Mouse (Mus musculus): ENCODE results near the gene 9530053A07Rik.
A peak's percentile ranks its signal among the peaks of the same experiment; 100 is the strongest.

The 9530053A07Rik gene

DNA sequence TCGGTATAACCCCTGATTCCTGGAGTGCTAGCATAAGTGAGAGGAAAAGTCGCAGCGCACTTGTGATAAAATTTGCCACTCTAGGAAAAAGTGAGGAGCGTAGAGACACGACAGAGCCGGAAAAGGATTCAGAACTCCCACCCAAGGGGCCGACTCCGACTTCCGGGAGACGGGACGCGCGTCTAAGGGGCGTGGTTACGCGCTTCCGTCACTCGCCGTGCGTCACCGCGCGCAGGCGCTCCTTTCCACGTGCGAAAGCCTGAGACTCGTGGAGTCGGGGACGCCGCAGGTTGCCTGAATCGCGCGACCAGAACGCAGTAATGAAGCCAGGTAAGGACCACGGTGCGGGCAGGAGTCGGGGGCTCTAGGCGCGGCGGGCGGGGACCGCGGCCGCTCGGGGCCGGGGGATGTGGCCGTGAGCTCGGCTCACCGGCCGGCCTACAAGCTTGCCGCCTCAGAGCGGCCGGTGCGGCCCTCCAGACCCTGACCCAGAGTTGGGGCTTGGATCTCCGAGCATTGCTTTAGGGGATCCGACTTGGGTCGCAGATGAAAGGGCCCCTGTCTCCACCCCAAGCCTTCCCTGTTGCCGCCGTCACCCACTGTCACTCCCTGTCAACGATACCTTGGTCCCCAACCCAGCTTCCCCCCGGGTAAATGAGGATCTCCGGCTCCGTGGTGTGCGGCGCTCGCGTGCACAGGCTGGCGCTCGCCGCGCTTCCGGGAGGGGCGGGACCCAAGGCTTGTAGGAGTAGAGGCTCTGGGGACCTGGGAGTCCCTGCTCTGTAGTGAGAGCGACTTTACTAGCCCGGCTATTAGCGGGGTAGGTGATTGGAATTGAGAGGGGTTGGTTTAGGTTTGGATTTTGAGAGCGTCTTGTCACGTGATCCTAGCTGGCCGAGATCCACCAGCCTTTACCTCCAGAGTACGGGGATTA lies 40.5 kb downstream of the 9530053A07Rik start, which contains the start of gene Fbl:
TSS of gene Fbl (plus strand) at position 222 of the 934 bp plus-strand sequence.
- ATAC-seq (ENCODE audit: low TSS enrichment), result peak; percentile 97

DNA sequence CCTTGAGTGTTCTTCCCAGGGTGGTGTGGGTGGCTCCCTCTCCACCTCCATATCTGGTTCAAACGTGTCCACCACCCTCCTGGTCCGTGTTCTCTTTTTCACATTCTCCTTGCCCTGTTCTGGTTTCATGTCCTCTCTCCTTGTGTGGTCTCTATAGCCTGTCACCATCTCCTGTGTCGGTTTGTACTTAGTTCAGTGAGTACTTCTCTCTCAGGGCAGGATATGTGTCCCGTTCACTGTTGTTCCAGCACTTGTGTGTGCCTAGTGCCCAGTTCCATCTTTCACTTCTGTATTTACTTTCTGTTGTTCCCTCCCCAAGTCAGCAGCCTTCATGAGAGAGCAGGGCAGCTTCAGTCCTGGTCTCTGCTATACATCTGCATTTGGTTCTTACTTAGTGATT lies 46.1 kb downstream of the 9530053A07Rik start:
- ATAC-seq (ENCODE audit: low TSS enrichment), result no peak

- ATAC-seq (ENCODE audit: low TSS enrichment), result peak; percentile 89
Measured at GRCm38 (mm10) chr7:28179228-28179627, 50.0 kb downstream of the 9530053A07Rik start, which contains the start of gene Dyrk1b. Dyrk1b (plus strand) TSS chr7:28179469.

DNA sequence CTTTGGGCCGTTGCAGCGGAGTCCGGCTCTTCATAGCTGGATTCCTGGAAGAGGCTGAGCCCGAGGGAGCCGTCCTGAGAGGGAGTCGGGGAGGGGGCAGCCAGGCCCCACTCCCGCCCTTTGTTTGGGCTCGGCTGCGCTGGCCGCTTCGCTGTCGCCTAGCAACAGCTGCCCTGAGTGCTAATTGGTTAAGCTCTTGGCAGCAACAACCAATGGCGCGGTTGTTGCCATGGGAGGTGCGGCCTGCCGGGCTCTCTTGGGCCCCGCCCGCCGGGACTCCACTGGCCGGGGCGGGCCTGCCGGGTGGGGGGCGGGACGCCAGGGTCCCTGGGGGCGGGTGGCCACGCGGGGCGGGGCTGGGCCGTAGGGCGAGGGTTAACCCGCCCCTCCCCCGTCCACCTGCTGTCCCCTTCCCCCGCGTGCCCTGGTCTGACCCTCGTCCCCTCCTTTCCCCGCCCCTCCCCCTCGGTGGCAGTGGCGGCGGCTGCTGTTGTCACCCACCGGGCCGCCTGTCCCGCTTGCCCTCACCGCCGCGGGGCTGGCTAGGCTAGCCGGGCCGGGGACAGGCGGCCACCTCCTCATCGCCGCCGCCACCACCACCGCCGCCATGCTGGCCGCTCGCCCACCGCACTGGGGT lies 50.6 kb downstream of the 9530053A07Rik start:
- peak; percentile 92 for ATAC-seq (ENCODE audit: low TSS enrichment)

GRCm38 (mm10) chr7:28180890-28181289 lies 51.6 kb downstream of the 9530053A07Rik start:
- ATAC-seq (ENCODE audit: low TSS enrichment), result no peak

DNA sequence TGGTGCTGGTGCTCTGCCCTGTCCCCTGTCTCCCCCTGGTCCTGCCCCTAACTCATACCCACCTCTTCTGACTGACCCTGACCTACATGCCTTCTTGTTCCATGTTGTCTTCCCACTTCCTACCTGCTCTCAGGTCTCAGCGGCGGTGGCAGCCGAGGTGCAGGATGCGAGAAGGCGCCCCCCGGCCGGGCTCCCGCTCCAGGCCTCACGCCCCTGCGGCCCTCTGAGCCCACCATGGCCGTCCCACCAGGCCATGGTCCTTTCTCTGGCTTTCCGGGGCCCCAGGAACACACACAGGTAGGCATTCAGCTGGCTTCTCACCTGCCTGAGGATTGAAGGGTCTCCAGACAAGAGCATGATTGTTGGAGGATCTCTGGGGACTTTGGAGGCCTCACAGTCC lies 52.1 kb downstream of the 9530053A07Rik start:
- ATAC-seq (ENCODE audit: low TSS enrichment), result no peak

DNA sequence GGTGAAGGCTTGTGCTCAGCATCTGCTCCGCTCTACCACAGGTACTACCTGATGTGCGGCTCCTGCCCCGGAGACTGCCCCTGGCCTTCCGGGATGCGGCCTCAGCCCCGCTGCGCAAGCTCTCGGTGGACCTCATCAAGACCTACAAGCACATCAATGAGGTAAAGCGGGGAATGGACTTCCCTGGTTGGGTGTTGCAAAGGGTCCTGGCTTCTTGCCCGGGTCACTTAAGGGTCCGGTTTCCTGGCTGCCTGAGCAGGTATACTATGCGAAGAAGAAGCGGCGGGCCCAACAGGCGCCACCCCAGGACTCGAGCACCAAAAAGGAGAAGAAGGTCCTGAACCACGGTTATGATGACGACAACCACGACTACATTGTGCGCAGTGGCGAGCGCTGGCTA lies 53.1 kb downstream of the 9530053A07Rik start:
- no peak for ATAC-seq (ENCODE audit: low TSS enrichment)

DNA sequence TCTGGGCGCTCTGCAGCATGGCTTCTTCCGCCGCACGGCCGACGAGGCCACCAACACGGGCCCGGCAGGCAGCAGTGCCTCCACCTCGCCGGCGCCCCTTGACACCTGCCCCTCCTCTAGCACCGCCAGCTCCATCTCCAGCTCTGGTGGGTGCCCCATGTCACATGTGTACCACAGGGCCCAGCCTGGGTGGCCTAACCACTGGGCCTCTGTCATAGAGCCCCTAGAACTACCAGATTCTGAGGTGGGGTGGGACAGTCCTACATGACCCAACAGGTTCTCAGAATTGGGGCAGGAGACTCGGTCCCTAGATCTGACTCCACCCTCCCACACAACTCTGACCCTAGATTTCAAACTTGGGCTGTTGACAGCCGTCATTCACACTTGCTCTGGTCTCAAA lies 56.6 kb downstream of the 9530053A07Rik start:
- ATAC-seq (ENCODE audit: low TSS enrichment), result no peak

DNA sequence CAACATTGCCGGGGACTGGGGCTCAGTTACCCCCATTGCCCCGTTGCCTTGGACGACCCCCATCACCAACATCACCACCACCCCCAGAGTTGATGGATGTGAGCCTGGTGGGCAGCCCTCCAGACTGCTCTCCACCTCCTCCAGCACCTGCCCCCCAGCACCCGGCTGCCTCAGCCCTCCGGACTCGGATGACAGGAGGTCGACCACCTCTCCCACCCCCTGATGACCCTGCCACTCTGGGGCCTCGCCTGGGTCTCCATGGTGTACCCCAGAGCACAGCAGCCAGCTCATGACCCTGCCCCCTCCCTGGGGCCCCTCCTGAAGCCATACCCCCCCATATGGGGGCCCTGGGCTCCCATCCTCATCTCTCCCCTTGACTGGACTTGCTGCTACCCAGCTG lies 57.4 kb downstream of the 9530053A07Rik start:
- ATAC-seq (ENCODE audit: low TSS enrichment), result no peak

DNA sequence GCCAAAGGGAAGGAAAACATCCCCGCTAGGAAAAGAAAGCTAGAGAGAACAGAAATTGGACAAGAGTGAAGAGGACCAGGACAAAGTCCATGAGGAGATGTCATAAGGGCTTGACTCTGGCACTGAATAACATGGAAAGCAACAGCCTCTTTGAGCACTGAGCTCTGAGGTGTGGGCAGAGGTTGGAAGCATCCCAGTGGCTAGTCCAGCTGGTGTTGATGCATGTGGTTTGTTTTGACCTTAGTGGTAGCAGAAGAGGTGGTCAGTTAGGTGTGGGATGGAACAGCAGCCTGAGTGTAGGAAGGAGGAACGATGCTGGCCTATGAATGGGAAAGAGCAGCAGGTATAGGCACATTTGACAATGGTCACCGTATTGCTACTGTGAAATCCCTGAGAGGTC lies 62.2 kb downstream of the 9530053A07Rik start:
- ATAC-seq (ENCODE audit: low TSS enrichment), result no peak

- no peak for ATAC-seq (ENCODE audit: low TSS enrichment)
Measured at GRCm38 (mm10) chr7:28191903-28192302, 62.6 kb downstream of the 9530053A07Rik start.

GRCm38 (mm10) chr7:28195414-28196098 lies 66.3 kb downstream of the 9530053A07Rik start:
- no peak for ATAC-seq (ENCODE audit: low TSS enrichment)

DNA sequence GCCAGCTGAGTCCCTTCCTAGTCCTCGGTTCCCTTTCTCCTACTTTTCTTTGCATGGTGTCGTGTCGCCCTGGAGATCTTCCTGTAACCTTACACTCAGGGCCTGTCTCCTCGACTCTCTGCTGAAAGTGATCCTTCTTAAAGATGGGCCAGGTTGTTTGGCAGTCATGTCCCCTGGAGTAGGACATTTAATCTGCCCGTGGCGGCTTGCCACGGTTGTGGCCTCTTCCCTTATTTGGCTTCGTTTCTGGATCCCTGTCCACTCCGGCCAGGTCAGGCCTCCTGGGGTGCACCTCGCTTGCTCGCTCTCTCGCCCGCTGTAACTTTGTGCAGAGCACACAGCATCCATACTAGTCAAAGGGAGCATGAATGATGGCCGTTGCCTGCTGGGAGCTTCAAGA lies 67.3 kb downstream of the 9530053A07Rik start:
- no peak for ATAC-seq (ENCODE audit: low TSS enrichment)

GRCm38 (mm10) chr7:28199054-28199453 lies 69.8 kb downstream of the 9530053A07Rik start:
- ATAC-seq (ENCODE audit: low TSS enrichment), result no peak

- no peak for ATAC-seq (ENCODE audit: low TSS enrichment)
Measured at GRCm38 (mm10) chr7:28203207-28204108, 74.2 kb downstream of the 9530053A07Rik start.

DNA sequence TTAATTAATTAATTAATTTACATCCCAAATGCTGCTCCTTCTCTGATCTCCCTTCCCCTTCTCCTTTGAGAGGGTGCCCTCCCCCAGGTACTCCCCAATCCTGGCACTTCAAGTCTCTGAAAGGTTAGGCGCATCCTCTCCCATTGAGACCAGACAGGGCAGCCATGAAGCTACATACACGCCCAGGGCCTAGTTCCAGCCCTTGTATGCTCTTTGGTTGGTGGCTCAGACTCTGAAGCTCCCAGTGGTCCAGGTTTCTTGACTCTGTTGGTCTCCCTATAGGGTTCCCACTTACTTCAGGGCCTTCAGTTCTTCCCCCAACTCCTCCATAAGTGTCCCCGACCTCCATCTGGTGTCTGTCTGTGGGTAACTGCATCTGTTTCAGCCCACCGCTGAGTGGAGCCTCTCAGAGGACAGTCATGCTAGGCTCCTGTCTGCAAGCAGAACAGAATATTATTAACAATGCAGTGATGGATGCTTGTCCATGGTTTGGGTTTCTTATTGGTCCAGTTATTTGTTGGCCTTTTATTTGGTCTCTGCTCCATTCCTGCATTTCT lies 76.9 kb downstream of the 9530053A07Rik start:
- ATAC-seq (ENCODE audit: low TSS enrichment), result no peak

- ATAC-seq (ENCODE audit: low TSS enrichment), result no peak; the same call in 1 of the 2 replicates
Measured at GRCm38 (mm10) chr7:28208396-28208987, 79.2 kb downstream of the 9530053A07Rik start.

DNA sequence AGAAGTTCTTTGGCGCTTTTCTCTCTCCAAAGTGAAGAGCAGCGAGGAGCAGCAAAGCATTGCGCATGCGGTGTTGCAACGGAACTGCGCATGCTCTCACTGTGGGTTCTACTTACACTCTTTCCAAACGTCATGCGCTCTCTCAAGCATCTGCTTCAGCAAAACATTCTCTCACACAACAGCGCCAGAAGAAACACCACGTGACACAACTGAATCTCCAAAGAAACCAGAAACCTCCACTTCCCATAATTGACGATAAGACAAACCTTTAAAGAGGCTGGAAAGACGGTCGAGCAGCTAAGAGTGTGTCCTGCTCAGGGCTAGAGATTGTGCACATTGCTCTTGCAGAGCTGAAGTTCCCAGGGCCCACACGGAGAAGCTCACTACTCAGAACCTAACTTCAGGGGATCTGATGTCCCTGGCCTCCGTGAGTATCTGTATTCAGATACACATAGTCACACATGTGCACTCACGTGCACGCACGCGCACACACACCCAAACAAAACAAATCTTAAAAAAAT lies 79.8 kb downstream of the 9530053A07Rik start:
- peak; percentile 96 for ATAC-seq (ENCODE audit: low TSS enrichment)

- ATAC-seq (ENCODE audit: low TSS enrichment), result no peak
Measured at GRCm38 (mm10) chr7:28210731-28211130, 81.5 kb downstream of the 9530053A07Rik start.

- 0 out of 2 replicates have a peak, but pooled peaks have one; percentile 47 for ATAC-seq (ENCODE audit: low TSS enrichment)
Measured at GRCm38 (mm10) chr7:28214142-28214541, 84.9 kb downstream of the 9530053A07Rik start.

Measured in frontal cortex, adult (tissue).